Mouse (Mus musculus): Measurements from ENCODE around the gene Rasgef1c.

GRCm38 (mm10) chr11:49974675-49975074 lies 73.0 kb downstream of the Rasgef1c start:
- TF ChIP-seq GATA1 (IDR thresholded peaks at IDR 0.05; ENCODE audit: low read length) = no peak
- no peak for TF ChIP-seq TAL1 (IDR thresholded peaks at IDR 0.05; ENCODE audit: low read length)

Data from erythroblast, embryonic 14.5 days (primary cell).